Mouse (Mus musculus) erythroblast, embryonic 14.5 days (primary cell): Measurements from ENCODE around the gene Gm43720.

Source experiments
- GATA1 ChIP-seq: IDR thresholded peaks from 2 replicates; pipeline ENCODE4 v1.6.1; 2012; ENCODE audit warnings: low read length, inconsistent platforms, mixed read lengths
- TAL1 ChIP-seq: IDR thresholded peaks from 3 replicates; pipeline ENCODE4 v1.6.1; 2012; ENCODE audit warnings: low read length, inconsistent platforms, mixed read lengths

DNA sequence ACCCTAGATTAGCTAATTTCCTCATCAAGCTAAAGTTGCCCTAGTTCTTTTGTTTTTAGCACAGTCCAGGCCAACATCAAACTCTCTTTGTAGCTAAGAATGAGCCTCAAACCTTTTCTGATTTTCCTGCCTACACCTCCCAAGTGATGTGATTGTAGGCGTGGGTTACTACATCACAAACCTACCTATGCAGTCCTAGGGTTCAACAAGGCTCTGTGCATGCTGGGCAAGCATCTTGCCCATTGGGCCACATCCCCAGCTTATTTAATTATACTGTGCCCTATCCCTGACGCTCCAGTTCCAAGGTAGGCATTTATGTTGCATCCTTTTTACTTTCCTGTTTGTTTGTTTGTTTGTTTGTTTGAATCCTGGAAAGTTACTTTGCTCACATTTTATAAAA lies 54.1 kb downstream of the Gm43720 start, which contains the start of gene Nxpe5:
- TF ChIP-seq TAL1, result no peak
- no peak for TF ChIP-seq GATA1
